Mouse (Mus musculus): ENCODE measurements around the gene Gprc5c. TPM values are rescaled to one million over a fixed set of nuclear protein-coding genes. Genes with fewer than 3 reads are reported as not detected.

Gprc5c gene
- polyA plus RNA-seq, 1 experiment from 2014 or later = 15.9 TPM

DNA sequence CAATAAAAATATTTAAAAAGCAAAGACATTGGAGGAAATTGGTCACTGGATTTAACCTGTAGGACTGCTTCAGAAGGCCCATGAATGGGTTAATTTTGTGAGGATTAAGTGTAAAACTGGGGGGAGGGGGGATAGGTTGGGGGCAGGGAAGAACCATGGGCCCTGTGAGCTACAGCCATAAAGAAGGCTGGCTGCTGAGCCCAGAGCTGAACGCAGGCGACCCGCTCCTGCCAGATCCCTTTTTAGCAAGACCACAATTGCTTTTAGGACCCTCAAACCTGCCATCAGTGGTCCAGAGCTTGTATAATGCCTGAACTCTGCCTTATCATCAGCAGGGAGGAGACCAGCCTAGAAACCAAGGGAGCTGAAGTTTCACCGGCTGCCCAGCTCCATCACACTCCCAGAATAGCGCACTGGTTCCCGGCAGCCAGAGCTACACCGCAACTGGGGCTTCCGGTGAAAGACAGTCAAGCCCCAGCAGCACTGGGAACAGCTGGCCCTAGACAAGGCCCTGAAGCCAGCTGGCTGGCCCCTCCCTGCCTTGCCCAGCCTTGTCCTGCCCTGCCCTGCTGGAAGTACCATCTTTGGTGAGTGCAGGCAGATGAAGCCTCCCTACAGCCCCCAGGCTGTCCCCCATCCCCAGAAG is 7.0 kb upstream of the Gprc5c start:
- H3K9ac ChIP-seq = no peak overlapping the region
- peaks cover 6% of the 10 kb centered on the region for H3K4me1 ChIP-seq (replicated peaks)
- peaks cover 5% of the 10 kb centered on the region; the same call in 1 of the 2 replicates for H3K27me3 ChIP-seq
- 10% methylated on average over 8 of the region's 8 CpGs for WGBS (ENCODE audit: insufficient replicate concordance)
- no peaks in the 10 kb centered on the region for H3K9me3 ChIP-seq (replicated peaks)
- H3K4me3 ChIP-seq (replicated peaks) = no peak overlapping the region
- ATAC-seq (ENCODE audit: insufficient read depth) = peak; percentile 32; the same call in 1 of the 2 replicates
- H3K4me2 ChIP-seq = no peak overlapping the region
- H3K36me3 ChIP-seq (replicated peaks) = no peaks in the 10 kb centered on the region
- H3K27ac ChIP-seq (replicated peaks) = no peak overlapping the region

DNA sequence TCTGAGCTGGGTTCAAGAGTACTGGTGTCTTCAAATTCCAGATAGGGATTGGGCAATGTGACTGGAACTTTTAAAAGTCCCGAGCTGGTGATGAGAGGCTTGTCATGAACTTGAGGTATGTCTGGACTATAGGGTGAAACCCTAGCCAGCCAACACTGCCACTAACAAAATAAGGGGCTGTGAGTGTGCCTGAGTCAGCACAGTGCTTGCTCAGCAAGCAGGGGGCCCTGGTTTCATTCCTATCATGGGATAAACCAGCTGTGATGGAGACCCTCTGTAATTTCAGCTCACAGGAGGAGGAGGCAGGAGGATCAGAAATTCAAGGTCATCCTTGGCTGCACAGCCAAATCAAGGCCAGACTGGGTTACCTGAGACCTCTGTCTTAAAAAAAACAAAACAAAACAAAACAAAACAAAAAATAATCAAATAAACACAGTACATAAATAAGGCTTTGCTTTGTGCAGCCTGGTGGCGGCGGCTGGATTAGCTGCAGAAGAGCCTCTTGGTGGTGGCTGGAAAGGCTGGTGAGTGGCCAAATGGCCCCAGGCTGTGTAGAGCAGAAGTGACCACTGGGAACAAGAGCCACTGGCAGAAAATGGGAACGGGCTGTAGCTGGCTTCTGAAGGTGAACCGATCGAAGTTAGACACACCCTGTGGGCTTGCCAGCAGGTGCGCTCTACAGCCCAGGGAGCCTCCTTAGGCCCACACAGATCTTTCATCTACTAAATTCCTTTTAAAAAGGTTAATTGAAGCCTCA is 6.3 kb upstream of the Gprc5c start:
- H3K36me3 ChIP-seq (replicated peaks) = no peaks in the 10 kb centered on the region
- H3K4me3 ChIP-seq (replicated peaks) = no peak overlapping the region
- peaks cover 12% of the 10 kb centered on the region for H3K27me3 ChIP-seq
- peaks cover 8% of the 10 kb centered on the region for H3K4me1 ChIP-seq (replicated peaks)
- 72% methylated on average over 7 of the region's 7 CpGs for WGBS (ENCODE audit: insufficient replicate concordance)
- H3K4me2 ChIP-seq = no peak overlapping the region
- H3K9ac ChIP-seq = no peak overlapping the region
- H3K9me3 ChIP-seq (replicated peaks) = no peaks in the 10 kb centered on the region
- ATAC-seq (ENCODE audit: insufficient read depth) = no peak
- H3K27ac ChIP-seq (replicated peaks) = no peak overlapping the region

- Histone ChIP-seq H3K4me2 (no peak overlapping the region), H3K27ac (replicated peaks) (no peak overlapping the region), H3K36me3 (replicated peaks) (no peaks in the 10 kb centered on the region), H3K9me3 (replicated peaks) (no peaks in the 10 kb centered on the region), H3K27me3 (peaks cover 29% of the 10 kb centered on the region), H3K4me3 (replicated peaks) (no peak overlapping the region), H3K9ac (no peak overlapping the region), H3K4me1 (replicated peaks) (peaks cover 16% of the 10 kb centered on the region)
- no peak for ATAC-seq (ENCODE audit: insufficient read depth)
- 63% methylated on average over 4 of the region's 4 CpGs for WGBS (ENCODE audit: insufficient replicate concordance)
Observed at GRCm38 (mm10) chr11:114846336-114846735, 4.6 kb upstream of the Gprc5c start.

DNA sequence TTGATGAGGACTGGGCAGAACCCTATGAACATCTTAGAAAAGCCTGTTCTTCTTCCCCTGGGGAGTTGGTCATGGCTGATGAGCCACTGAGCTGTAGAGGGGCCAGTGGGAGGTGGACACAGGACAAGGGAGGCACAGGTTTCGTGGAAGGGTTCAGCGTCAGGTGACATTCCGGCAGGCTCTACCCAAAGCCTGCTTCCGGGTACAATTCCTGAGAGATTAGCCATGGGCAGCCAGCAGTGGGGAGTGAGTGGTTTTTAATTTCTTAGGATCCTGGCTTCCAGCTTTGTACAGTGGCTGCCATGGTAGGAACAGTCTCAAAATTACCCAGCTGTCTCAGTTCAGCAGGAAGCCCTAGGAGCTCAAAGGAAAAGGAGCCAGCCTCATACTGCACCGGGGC is 3.9 kb upstream of the Gprc5c start:
- WGBS (ENCODE audit: insufficient replicate concordance) = 71% methylated on average over 5 of the region's 5 CpGs
- H3K36me3 ChIP-seq (replicated peaks) = no peaks in the 10 kb centered on the region
- H3K9ac ChIP-seq = no peak overlapping the region
- H3K27me3 ChIP-seq = peaks cover 36% of the 10 kb centered on the region
- no peak overlapping the region for H3K4me2 ChIP-seq
- H3K27ac ChIP-seq (replicated peaks) = no peak overlapping the region
- H3K4me3 ChIP-seq (replicated peaks) = no peak overlapping the region
- no peak for ATAC-seq (ENCODE audit: insufficient read depth)
- H3K4me1 ChIP-seq (replicated peaks) = peaks cover 23% of the 10 kb centered on the region
- H3K9me3 ChIP-seq (replicated peaks) = no peaks in the 10 kb centered on the region

DNA sequence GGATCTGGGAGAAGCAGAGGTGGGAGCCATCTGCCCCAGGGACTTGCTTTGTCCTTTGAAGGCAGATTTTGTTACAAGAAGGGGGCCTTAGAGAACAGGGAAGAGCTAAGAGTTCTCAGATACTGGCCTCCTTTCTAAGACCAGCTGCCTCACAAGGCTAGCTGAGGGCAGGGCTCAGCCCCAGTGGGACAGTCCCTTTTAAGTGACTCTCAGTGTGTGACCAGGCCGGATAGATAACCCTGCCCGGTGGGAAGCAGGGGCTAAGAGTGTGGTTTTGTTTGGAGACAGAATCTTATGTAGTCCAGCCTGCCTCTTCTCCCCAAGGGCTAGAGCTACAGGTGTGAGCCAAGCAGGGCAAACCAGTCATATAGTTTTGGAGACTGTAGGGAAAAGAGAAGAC is 1.4 kb upstream of the Gprc5c start:
- WGBS (ENCODE audit: insufficient replicate concordance) = 17% methylated on average over 2 of the region's 2 CpGs
- Histone ChIP-seq H3K4me2 (no peak overlapping the region), H3K27me3 (peaks cover 61% of the 10 kb centered on the region), H3K9ac (no peak overlapping the region), H3K9me3 (replicated peaks) (no peaks in the 10 kb centered on the region), H3K4me1 (replicated peaks) (peaks cover 18% of the 10 kb centered on the region; the same call in 1 of the 2 replicates), H3K27ac (replicated peaks) (no peak overlapping the region), H3K36me3 (replicated peaks) (no peaks in the 10 kb centered on the region), H3K4me3 (replicated peaks) (no peak overlapping the region)
- ATAC-seq (ENCODE audit: insufficient read depth) = no peak

DNA sequence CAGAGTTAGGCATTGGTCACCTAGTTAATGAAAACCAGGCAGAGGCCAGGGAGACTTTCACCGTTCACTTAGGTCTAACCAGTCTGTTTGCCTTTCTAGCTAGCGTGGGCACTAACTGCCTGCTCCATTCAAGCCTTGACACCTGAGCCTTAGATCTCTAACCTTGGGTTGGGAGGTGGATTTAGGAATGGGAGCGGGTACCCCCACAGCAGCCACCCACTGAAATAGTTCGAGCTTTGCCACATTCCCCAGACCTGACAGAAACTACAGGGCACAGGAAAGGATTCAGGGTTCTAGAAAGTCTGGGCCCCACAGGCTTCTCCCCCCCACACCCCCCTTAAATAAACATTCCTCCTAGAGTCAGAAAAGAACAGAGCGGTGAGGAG is 893 bp upstream of the Gprc5c start:
- Histone ChIP-seq H3K27me3 (peaks cover 66% of the 10 kb centered on the region), H3K4me1 (replicated peaks) (peaks cover 18% of the 10 kb centered on the region; the same call in 1 of the 2 replicates), H3K27ac (replicated peaks) (peak overlapping the region; percentile 48; the same call in 1 of the 2 replicates), H3K4me3 (replicated peaks) (no peak overlapping the region), H3K9ac (no peak overlapping the region), H3K4me2 (peak overlapping the region; percentile 70), H3K9me3 (replicated peaks) (no peaks in the 10 kb centered on the region), H3K36me3 (replicated peaks) (no peaks in the 10 kb centered on the region)
- WGBS (ENCODE audit: insufficient replicate concordance) = 33% methylated on average over 5 of the region's 5 CpGs
- ATAC-seq (ENCODE audit: insufficient read depth) = no peak

DNA sequence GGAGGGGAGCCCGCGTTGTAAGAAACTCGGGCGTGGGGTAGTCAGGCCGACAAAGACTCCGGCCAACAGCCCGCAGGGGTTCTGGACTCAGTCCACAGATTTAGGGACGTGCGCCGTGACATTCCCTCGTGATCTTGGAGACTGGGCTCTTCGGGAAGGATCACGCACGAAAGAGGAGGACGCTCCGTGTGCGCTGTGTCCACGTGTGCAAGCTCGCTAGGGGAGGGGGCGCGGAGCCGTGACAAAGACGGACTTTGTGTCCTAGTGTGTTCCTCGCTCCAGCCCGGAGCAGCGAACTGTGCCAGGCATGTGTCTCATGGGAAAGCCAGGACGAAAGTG is 286 bp downstream of the Gprc5c start:
- H3K27ac ChIP-seq (replicated peaks) = peak overlapping the region; percentile 81
- H3K27me3 ChIP-seq = peaks cover 66% of the 10 kb centered on the region
- ATAC-seq (ENCODE audit: insufficient read depth) = peak; percentile 34
- peak overlapping the region; percentile 70 for H3K4me2 ChIP-seq
- no peaks in the 10 kb centered on the region for H3K36me3 ChIP-seq (replicated peaks)
- H3K4me1 ChIP-seq (replicated peaks) = peaks cover 18% of the 10 kb centered on the region; the same call in 1 of the 2 replicates
- peak overlapping the region; percentile 60 for H3K4me3 ChIP-seq (replicated peaks)
- under 1% methylated on average over 27 of the region's 27 CpGs for WGBS (ENCODE audit: insufficient replicate concordance)
- peak overlapping the region; percentile 37; the same call in 1 of the 2 replicates for H3K9ac ChIP-seq
- H3K9me3 ChIP-seq (replicated peaks) = no peaks in the 10 kb centered on the region

DNA sequence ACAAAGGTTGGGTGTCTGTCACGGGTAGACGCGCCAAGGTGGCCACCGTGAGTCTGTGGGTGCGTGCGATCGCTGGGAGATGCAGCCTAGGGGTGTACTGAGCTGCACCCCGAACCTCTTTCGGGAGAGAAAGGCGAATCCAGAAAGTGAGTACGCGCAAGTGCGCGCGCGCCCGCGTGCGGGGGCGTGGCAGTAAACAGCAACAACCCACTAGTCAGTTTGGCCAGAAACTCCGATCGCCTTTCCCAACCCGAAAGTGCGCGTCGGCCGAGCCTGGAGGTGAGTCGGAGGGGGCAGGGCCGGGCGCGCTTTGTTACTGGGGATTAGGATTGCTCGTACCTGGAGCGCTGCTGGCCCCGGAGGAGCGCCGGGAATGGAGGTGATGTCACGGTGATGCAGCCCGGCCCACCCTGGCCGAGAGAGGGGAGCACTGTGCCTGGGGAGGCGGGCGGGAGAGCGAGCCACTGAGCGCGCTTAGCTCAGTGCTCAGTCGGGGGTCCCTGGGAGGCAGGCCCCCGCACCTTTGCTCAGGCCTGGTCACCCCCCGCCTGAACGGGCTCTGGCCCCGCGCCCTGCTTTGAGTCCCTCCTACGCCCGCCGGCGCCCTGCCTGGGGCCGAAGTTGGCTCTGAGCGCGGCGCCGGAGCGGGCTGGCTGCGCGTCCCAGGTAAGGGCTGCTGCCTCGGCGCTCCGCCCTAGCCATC is 807 bp downstream of the Gprc5c start:
- H3K9me3 ChIP-seq (replicated peaks) = no peaks in the 10 kb centered on the region
- H3K27me3 ChIP-seq = peaks cover 66% of the 10 kb centered on the region
- H3K4me1 ChIP-seq (replicated peaks) = peaks cover 18% of the 10 kb centered on the region; the same call in 1 of the 2 replicates
- peak overlapping the region; percentile 60 for H3K4me3 ChIP-seq (replicated peaks)
- H3K4me2 ChIP-seq = peak overlapping the region; percentile 70
- peak; percentile 45 for ATAC-seq (ENCODE audit: insufficient read depth)
- WGBS (ENCODE audit: insufficient replicate concordance) = under 1% methylated on average over 65 of the region's 65 CpGs
- peak overlapping the region; percentile 81 for H3K27ac ChIP-seq (replicated peaks)
- H3K36me3 ChIP-seq (replicated peaks) = no peaks in the 10 kb centered on the region
- H3K9ac ChIP-seq = peak overlapping the region; percentile 37; the same call in 1 of the 2 replicates

DNA sequence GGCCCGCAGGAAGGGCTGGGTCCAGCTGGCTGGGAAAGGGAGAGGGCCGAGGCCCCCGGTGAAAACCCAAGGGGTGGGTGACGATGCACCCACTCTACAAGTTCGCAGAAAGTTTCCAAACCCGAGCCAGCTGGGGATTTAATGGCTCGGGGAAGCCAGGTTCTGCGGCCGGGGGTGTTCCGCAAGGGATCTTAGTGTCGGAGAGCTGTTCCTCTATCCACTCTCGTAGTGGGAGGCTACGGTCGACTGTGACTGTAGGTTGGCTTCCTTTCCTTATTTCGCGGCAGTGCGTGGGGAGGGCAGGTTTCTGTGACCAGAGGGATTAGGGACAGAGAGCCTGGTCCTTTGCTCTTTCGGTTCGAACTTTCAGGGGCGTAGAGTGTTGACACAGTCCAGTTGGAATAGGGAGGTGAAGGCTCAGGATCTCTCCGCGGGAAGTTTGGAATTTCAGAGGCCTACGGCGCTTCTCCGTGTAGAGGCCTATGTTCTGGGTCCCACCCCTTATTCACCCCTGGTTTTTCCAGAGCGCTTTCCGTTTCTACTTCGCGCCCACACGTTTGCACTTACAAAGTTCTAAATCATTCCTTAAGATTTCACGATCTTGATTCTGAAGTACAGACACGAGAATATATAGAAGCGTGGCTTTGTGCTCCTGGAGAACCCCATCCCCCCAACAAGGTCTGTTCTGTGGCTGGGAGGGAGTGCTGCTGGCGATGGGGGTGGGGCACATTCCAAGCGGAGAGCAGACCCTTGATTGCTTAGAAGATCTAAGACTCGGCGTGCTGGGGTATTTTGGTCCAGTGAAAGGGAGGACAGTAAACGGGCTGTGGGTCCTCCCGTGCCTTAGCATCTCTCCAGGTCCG is 1.6 kb downstream of the Gprc5c start:
- peak overlapping the region; percentile 60 for H3K4me3 ChIP-seq (replicated peaks)
- H3K36me3 ChIP-seq (replicated peaks) = no peaks in the 10 kb centered on the region
- peak overlapping the region; percentile 70 for H3K4me2 ChIP-seq
- peaks cover 66% of the 10 kb centered on the region for H3K27me3 ChIP-seq
- no peaks in the 10 kb centered on the region for H3K9me3 ChIP-seq (replicated peaks)
- ATAC-seq (ENCODE audit: insufficient read depth) = no peak
- peaks cover 18% of the 10 kb centered on the region; the same call in 1 of the 2 replicates for H3K4me1 ChIP-seq (replicated peaks)
- peak overlapping the region; percentile 37; the same call in 1 of the 2 replicates for H3K9ac ChIP-seq
- 3% methylated on average over 40 of the region's 40 CpGs for WGBS (ENCODE audit: insufficient replicate concordance)
- peak overlapping the region; percentile 81 for H3K27ac ChIP-seq (replicated peaks)

DNA sequence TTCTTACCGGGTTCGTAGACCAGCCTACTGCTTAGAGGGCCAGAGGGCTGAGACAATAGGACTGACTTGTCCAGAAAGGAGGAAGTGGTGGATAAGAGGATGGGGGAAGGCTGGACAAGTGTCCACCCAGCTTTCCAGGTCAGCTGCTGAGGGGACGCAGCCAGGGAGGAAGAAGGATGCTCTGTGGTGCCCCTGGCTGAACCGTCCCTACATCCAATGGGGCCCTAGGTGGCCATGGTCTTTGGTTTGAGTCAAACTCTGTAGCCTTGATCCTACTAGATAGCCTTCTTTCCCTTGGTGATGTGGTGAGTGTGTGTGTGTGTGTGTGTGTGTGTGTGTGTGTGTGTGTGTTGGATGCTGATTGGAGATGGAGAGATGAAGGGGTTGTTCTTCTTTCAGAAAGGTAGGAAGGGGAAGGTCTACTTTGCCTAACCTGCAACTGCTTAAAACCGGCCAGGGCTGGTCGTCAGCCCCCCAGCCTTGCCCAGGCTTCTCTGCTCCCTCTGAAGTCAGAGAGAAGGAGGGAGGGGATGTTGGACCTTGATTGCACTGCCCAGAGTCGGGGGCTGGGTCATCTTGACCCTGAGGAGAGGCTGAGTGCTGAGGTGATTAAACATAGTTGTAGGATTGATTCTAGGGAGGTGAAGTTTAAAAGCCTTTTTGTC is 2.4 kb downstream of the Gprc5c start:
- WGBS (ENCODE audit: insufficient replicate concordance) = 18% methylated on average over 7 of the region's 7 CpGs
- H3K4me3 ChIP-seq (replicated peaks) = peak overlapping the region; percentile 60
- H3K36me3 ChIP-seq (replicated peaks) = no peaks in the 10 kb centered on the region
- H3K9me3 ChIP-seq (replicated peaks) = no peaks in the 10 kb centered on the region
- H3K27ac ChIP-seq (replicated peaks) = no peak overlapping the region
- H3K9ac ChIP-seq = no peak overlapping the region
- H3K27me3 ChIP-seq = peaks cover 66% of the 10 kb centered on the region
- ATAC-seq (ENCODE audit: insufficient read depth) = no peak
- H3K4me1 ChIP-seq (replicated peaks) = peaks cover 18% of the 10 kb centered on the region; the same call in 1 of the 2 replicates
- H3K4me2 ChIP-seq = peak overlapping the region; percentile 70

Measured in liver, embryonic 15.5 days (tissue).